Mouse (Mus musculus) myocyte (in vitro differentiated cells): ENCODE data around the gene 1700092M07Rik. TPM values are rescaled to one million over a fixed set of nuclear protein-coding genes. Genes with fewer than 3 reads are reported as not detected.

Experiments used
- H3K27me3 ChIP-seq: one replicate; pipeline ENCODE4 v1.6.1; 2011; ENCODE audit not compliant: control insufficient read depth, insufficient read depth, insufficient read length
- H3K36me3 ChIP-seq: one replicate; pipeline ENCODE4 v1.6.1; 2011; ENCODE audit not compliant: control insufficient read depth, insufficient read depth
- H3K4me2 ChIP-seq: one replicate; pipeline ENCODE4 v1.6.1; 2011; ENCODE audit warnings: low read depth, control low read depth
- H3K4me3 ChIP-seq: one replicate; pipeline ENCODE4 v1.5.1; 2011; ENCODE audit warnings: mild to moderate bottlenecking, control low read depth, moderate library complexity
- H3K79me2 ChIP-seq: one replicate; pipeline ENCODE4 v1.6.1; 2011; ENCODE audit not compliant: control insufficient read depth, insufficient read depth
- H3ac ChIP-seq: one replicate; pipeline ENCODE4 v1.6.1; 2011; ENCODE audit not compliant: control insufficient read depth, insufficient read length
- CEBPB ChIP-seq: IDR thresholded peaks from 2 replicates; pipeline ENCODE4 v1.6.1; 2011; ENCODE audit warnings: mild to moderate bottlenecking, moderate library complexity; ENCODE audit not compliant: poor library complexity, insufficient read depth, severe bottlenecking
- E2F4 ChIP-seq: IDR thresholded peaks from one replicate; pipeline ENCODE4 v1.6.1; 2011; ENCODE audit warnings: mild to moderate bottlenecking, control low read depth, moderate library complexity; ENCODE audit not compliant: insufficient read depth
- MAX ChIP-seq: IDR thresholded peaks from one replicate; pipeline ENCODE4 v1.6.1; 2011; ENCODE audit warnings: low read depth, mild to moderate bottlenecking, control low read depth
- MYOD1 ChIP-seq, 3 experiments: IDR thresholded peaks; one replicate each; pipeline ENCODE4 v1.6.1; 2011; ENCODE audit warnings: control low read depth in 2 of 3, low read depth in 2 of 3, mild to moderate bottlenecking in 2 of 3, moderate library complexity in 1 of 3; ENCODE audit not compliant: insufficient read length in 2 of 3, control insufficient read depth in 1 of 3
- MYOG ChIP-seq, 3 experiments: IDR thresholded peaks; one replicate each; pipeline ENCODE4 v1.6.1; 2011; ENCODE audit warnings: control low read depth in 2 of 3, low read depth in 2 of 3, mild to moderate bottlenecking in 2 of 3; ENCODE audit not compliant: insufficient read length in 2 of 3, control insufficient read depth in 1 of 3, insufficient read depth in 1 of 3
- POLR2A ChIP-seq: IDR thresholded peaks from one replicate; pipeline ENCODE4 v1.6.1; 2011; ENCODE audit warnings: low read depth, mild to moderate bottlenecking, control low read depth, moderate library complexity; ENCODE audit not compliant: insufficient read length
- POLR2AphosphoS2 ChIP-seq: IDR thresholded peaks from one replicate; pipeline ENCODE4 v1.6.1; 2011; ENCODE audit warnings: low read depth, control low read depth; ENCODE audit not compliant: insufficient read length
- REST ChIP-seq: IDR thresholded peaks from one replicate; pipeline ENCODE4 v1.6.1; 2011; ENCODE audit warnings: mild to moderate bottlenecking, control low read depth, moderate library complexity; ENCODE audit not compliant: insufficient read depth, insufficient read length
- SRF ChIP-seq: IDR thresholded peaks from one replicate; pipeline ENCODE4 v1.6.1; 2011; ENCODE audit warnings: low read depth; ENCODE audit not compliant: control insufficient read depth, insufficient read length
- TCF12 ChIP-seq: IDR thresholded peaks from one replicate; pipeline ENCODE4 v1.6.1; 2011; ENCODE audit warnings: mild to moderate bottlenecking, control low read depth; ENCODE audit not compliant: poor library complexity, insufficient read depth, severe bottlenecking
- TCF3 ChIP-seq: IDR thresholded peaks from one replicate; pipeline ENCODE4 v1.6.1; 2011; ENCODE audit warnings: low read depth, control low read depth; ENCODE audit not compliant: insufficient read length
- USF1 ChIP-seq: IDR thresholded peaks from one replicate; pipeline ENCODE4 v1.6.1; 2011; ENCODE audit warnings: low read depth, mild to moderate bottlenecking, control low read depth, moderate library complexity
- polyA plus RNA-seq: library from polyadenylated mRNA; unstranded; fragments of >200 nt; fragmentation: generic; extraction: Trizol; gene quantifications from one replicate; pipeline ENCODE4 v1.2.1, GENCODE M21; 2012; ENCODE audit warnings: missing spikeins

Gene 1700092M07Rik
- polyA plus RNA-seq, 1 experiment, result 0.94 TPM

- Histone ChIP-seq H3K79me2 (no peaks in the 10 kb centered on the region), H3K4me3 (no peak overlapping the region), H3K4me2 (peak overlapping the region; percentile 63), H3ac (no peak overlapping the region), H3K27me3 (no peaks in the 10 kb centered on the region), H3K36me3 (peaks cover 8% of the 10 kb centered on the region)
- peak; percentile 54 for TF ChIP-seq POLR2AphosphoS2
- no peak for TF ChIP-seq POLR2A
Measured at GRCm38 (mm10) chr19:8702458-8702857, 38.1 kb upstream of the 1700092M07Rik start.

DNA sequence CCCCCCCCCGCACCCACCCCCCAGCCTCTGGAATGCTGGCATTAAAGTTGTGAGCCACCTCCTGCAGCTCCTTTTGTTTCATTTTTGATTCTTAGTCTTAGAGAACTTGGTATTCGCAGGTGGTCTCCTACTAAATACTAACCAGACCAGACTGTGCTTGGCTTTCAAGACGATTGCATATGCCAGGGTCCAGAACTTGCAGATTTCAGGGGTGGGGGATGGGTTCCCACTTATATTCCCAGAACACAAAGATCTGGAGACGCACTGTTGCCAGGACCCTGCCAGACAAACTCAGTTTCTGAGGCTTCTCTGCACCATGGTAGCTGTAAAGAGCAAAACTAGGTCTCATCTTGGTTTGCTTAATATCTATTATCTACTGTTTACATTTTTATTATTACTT, 36.9 kb upstream of the 1700092M07Rik start:
- no peaks in the 10 kb centered on the region for H3K27me3 ChIP-seq
- peaks cover 19% of the 10 kb centered on the region for H3K36me3 ChIP-seq
- no peak overlapping the region for H3K4me3 ChIP-seq
- H3K4me2 ChIP-seq, result no peak overlapping the region
- TF ChIP-seq POLR2AphosphoS2, result no peak
- TF ChIP-seq MYOD1 (IDR thresholded peaks at IDR 0.05; ENCODE audit: control insufficient read depth in 1 of 3, insufficient read length in 2 of 3, low read depth in 2 of 3), result no peak
- no peak for TF ChIP-seq E2F4
- TF ChIP-seq MYOG (IDR thresholded peaks at IDR 0.05; ENCODE audit: control insufficient read depth in 1 of 3, insufficient read depth in 1 of 3, insufficient read length in 2 of 3, low read depth in 2 of 3), result no peak
- no peak for TF ChIP-seq POLR2A
- no peak for TF ChIP-seq MAX
- no peak for TF ChIP-seq CEBPB
- TF ChIP-seq TCF12, result no peak
- no peak for TF ChIP-seq REST
- TF ChIP-seq USF1, result no peak
- TF ChIP-seq TCF3, result no peak
- TF ChIP-seq SRF, result no peak
- H3ac ChIP-seq, result no peak overlapping the region
- H3K79me2 ChIP-seq, result no peaks in the 10 kb centered on the region

- peaks cover 35% of the 10 kb centered on the region for H3K36me3 ChIP-seq
- H3K79me2 ChIP-seq, result peaks cover 9% of the 10 kb centered on the region
- no peak overlapping the region for H3K4me3 ChIP-seq
- no peak overlapping the region for H3K4me2 ChIP-seq
- no peak overlapping the region for H3ac ChIP-seq
- no peak for TF ChIP-seq TCF3
- TF ChIP-seq POLR2AphosphoS2, result peak; percentile 85
- peak; percentile 43 for TF ChIP-seq POLR2A
- H3K27me3 ChIP-seq, result no peaks in the 10 kb centered on the region
Measured at GRCm38 (mm10) chr19:8705026-8705708, 35.4 kb upstream of the 1700092M07Rik start.

GRCm38 (mm10) chr19:8706132-8706667, 34.3 kb upstream of the 1700092M07Rik start:
- Histone ChIP-seq H3K27me3 (no peaks in the 10 kb centered on the region), H3ac (no peak overlapping the region), H3K36me3 (peaks cover 45% of the 10 kb centered on the region), H3K4me2 (no peak overlapping the region), H3K79me2 (peaks cover 19% of the 10 kb centered on the region), H3K4me3 (no peak overlapping the region)
- TF ChIP-seq REST (no peak), POLR2AphosphoS2 (peak; percentile 96), POLR2A (peak; percentile 45)

DNA sequence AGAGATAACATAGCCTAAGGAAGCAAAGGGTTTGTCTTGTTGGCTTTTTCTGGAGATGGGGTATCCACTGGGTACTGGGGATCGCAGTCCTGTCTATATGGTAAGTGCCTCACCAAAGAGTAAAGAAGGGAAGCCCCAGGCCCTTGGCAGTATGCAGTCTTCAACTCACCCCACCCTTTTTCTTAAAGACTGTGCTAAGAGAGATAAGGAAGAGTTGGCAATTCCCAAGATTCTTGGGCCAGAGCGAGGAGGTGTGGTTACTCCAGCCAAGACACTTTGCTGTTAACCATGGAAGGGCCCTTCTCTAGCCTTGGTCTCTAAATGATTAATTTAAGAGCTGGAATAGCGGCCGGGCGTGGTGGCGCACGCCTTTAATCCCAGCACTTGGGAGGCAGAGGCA, 33.6 kb upstream of the 1700092M07Rik start:
- no peak overlapping the region for H3ac ChIP-seq
- peaks cover 53% of the 10 kb centered on the region for H3K36me3 ChIP-seq
- H3K27me3 ChIP-seq, result no peaks in the 10 kb centered on the region
- no peak overlapping the region for H3K4me2 ChIP-seq
- peaks cover 26% of the 10 kb centered on the region for H3K79me2 ChIP-seq
- TF ChIP-seq POLR2A (no peak), USF1 (no peak), MYOD1 (IDR thresholded peaks at IDR 0.05; ENCODE audit: control insufficient read depth in 1 of 3, insufficient read length in 2 of 3, low read depth in 2 of 3) (no peak), TCF3 (no peak), MYOG (IDR thresholded peaks at IDR 0.05; ENCODE audit: control insufficient read depth in 1 of 3, insufficient read depth in 1 of 3, insufficient read length in 2 of 3, low read depth in 2 of 3) (no peak)
- no peak overlapping the region for H3K4me3 ChIP-seq

DNA sequence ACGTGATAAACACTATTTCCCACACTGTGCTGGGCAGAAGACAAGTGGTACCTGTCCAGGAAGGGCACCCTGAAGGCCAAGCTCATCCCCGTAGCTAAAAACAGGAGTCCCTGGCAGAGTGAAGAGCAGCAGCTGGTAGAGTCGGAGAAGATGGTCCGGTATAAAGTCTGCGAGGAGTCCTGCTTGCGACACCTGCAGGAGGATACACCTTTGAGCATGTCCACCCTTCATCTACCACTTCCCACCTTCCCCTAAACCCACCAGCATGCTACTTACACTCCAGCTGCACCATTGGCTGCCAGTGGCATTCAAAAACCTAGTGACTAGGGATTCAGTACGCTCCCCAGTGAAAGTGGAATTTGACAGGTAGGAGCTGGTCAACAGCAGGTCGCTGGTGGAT, 31.6 kb upstream of the 1700092M07Rik start:
- no peak overlapping the region for H3ac ChIP-seq
- peaks cover 59% of the 10 kb centered on the region for H3K36me3 ChIP-seq
- H3K27me3 ChIP-seq, result no peaks in the 10 kb centered on the region
- no peak overlapping the region for H3K4me2 ChIP-seq
- H3K4me3 ChIP-seq, result no peak overlapping the region
- TF ChIP-seq CEBPB, result no peak
- no peak for TF ChIP-seq MYOG (IDR thresholded peaks at IDR 0.05; ENCODE audit: control insufficient read depth in 1 of 3, insufficient read depth in 1 of 3, insufficient read length in 2 of 3, low read depth in 2 of 3)
- TF ChIP-seq POLR2A, result peak; percentile 47
- no peak for TF ChIP-seq TCF3
- peak; percentile 58 for TF ChIP-seq POLR2AphosphoS2
- TF ChIP-seq E2F4, result no peak
- TF ChIP-seq REST, result no peak
- TF ChIP-seq TCF12, result no peak
- no peak for TF ChIP-seq MYOD1 (IDR thresholded peaks at IDR 0.05; ENCODE audit: control insufficient read depth in 1 of 3, insufficient read length in 2 of 3, low read depth in 2 of 3)
- no peak for TF ChIP-seq SRF
- TF ChIP-seq MAX, result no peak
- peaks cover 45% of the 10 kb centered on the region for H3K79me2 ChIP-seq
